Mouse (Mus musculus): Measurements from ENCODE around the gene Prdm9. TPM values are rescaled to one million over a fixed set of nuclear protein-coding genes. Genes with fewer than 3 reads are reported as not detected.
"Not testable (repeated sequence)": the region's sequence is repeated elsewhere in the genome, so short reads cannot be mapped to it uniquely, and the experiment has no call there.

Gene Prdm9
- 1 to 10 TPM; 1.6 to 1.9 TPM for total RNA-seq (2021)
- long read RNA-seq, experiment 1, result 0 reads
- long read RNA-seq, experiment 2, partial matches to known transcripts, result 0 of 1 reads
- long read RNA-seq, experiment 2, other reads (novel, unspliced or antisense), result 1 of 1 reads

- peak; percentile 100 for DNase-seq
Observed at GRCm38 (mm10) chr17:15564014-15564927, at the start of gene Prdm9. TSS of gene Prdm9 (minus strand) at chr17:15564354.

- no peak for DNase-seq
Observed at GRCm38 (mm10) chr17:15599496-15599895, 35.3 kb upstream of the Prdm9 start.

- DNase-seq, result no peak
Observed at GRCm38 (mm10) chr17:15591216-15591881, 27.2 kb upstream of the Prdm9 start.

- no peak for DNase-seq
Observed at GRCm38 (mm10) chr17:15588116-15588515, 24.0 kb upstream of the Prdm9 start.

GRCm38 (mm10) chr17:15585691-15586090, 21.5 kb upstream of the Prdm9 start:
- DNase-seq, result no peak

GRCm38 (mm10) chr17:15583071-15583470, 18.9 kb upstream of the Prdm9 start:
- no peak for DNase-seq

GRCm38 (mm10) chr17:15580072-15580447, 15.9 kb upstream of the Prdm9 start:
- no peak for DNase-seq

- DNase-seq, result no peak
Observed at GRCm38 (mm10) chr17:15579410-15580071, 15.4 kb upstream of the Prdm9 start.

- peak; percentile 36 to 54 for DNase-seq
Observed at GRCm38 (mm10) chr17:15577291-15577694, 13.1 kb upstream of the Prdm9 start.

GRCm38 (mm10) chr17:15575056-15575455, 10.9 kb upstream of the Prdm9 start:
- DNase-seq, result no peak

- DNase-seq, result no peak
Observed at GRCm38 (mm10) chr17:15566908-15567307, 2.8 kb upstream of the Prdm9 start.

GRCm38 (mm10) chr17:15564928-15565300, 760 bp upstream of the Prdm9 start:
- peak in 1 of 2 experiments; percentile 27 for DNase-seq

- DNase-seq, result no peak
Observed at GRCm38 (mm10) chr17:15559946-15560345, 4.2 kb downstream of the Prdm9 start.

- DNase-seq, result no peak
Observed at GRCm38 (mm10) chr17:15549713-15550112, 14.4 kb downstream of the Prdm9 start.

GRCm38 (mm10) chr17:15546440-15546839, 17.7 kb downstream of the Prdm9 start:
- DNase-seq, result no peak

- not testable (repeated sequence) for DNase-seq
Observed at GRCm38 (mm10) chr17:15543868-15544267, 20.3 kb downstream of the Prdm9 start.

- DNase-seq, result no peak
Observed at GRCm38 (mm10) chr17:15540309-15540708, 23.8 kb downstream of the Prdm9 start.

- DNase-seq, result peak in 1 of 2 experiments; percentile 26
Observed at GRCm38 (mm10) chr17:15536457-15536904, 27.7 kb downstream of the Prdm9 start.

GRCm38 (mm10) chr17:15535943-15536342, 28.2 kb downstream of the Prdm9 start:
- peak in 1 of 2 experiments; percentile 10 for DNase-seq

- DNase-seq, result no peak
Observed at GRCm38 (mm10) chr17:15535162-15535800, 28.9 kb downstream of the Prdm9 start.

- DNase-seq, result peak; percentile 23 to 26
Observed at GRCm38 (mm10) chr17:15530141-15530540, 34.0 kb downstream of the Prdm9 start.

- DNase-seq, result no peak
Observed at GRCm38 (mm10) chr17:15528887-15529286, 35.3 kb downstream of the Prdm9 start.

Measured in heart, adult 18-20 months (tissue).